Mouse (Mus musculus): Measurements from ENCODE around the gene Lhx6.

- no peak for TF ChIP-seq CTCF (IDR thresholded peaks at IDR 0.05; ENCODE audit: low read depth)
- TF ChIP-seq EP300 (IDR thresholded peaks at IDR 0.05; ENCODE audit: low read depth): no peak
These were observed 12.5 kb downstream of the Lhx6 start for GRCm38 (mm10) chr2:36092748-36093147.

All from liver, embryonic 14.5 days (tissue).